Mouse (Mus musculus) liver, embryonic 14.5 days (tissue): Measurements from ENCODE around the gene Gas6. TPM values are rescaled to one million over a fixed set of nuclear protein-coding genes. Genes with fewer than 3 reads are reported as not detected.

Source experiments
- ATAC-seq: fragments of 200-750 bp; cut with Nextera tagmentation; 2 replicates; pipeline ENCODE4 v1.8.0; 2017; ENCODE audit warnings: moderate number of reproducible peaks, mild to moderate bottlenecking, moderate library complexity; ENCODE audit not compliant: insufficient read depth
- DNase-seq, 3 experiments: peaks; one replicate each; pipeline ENCODE4 v3.0.0-alpha.2; 2012 to 2013; ENCODE audit warnings: low read depth in 3 of 3, low spot score in 3 of 3
- H3K27ac ChIP-seq: fragments of 300-500 bp; sonication (generic); 2 replicates; pipeline ENCODE4 v1.5.1; 2014; ENCODE audit warnings: moderate library complexity, mild to moderate bottlenecking, control low read depth, inconsistent platforms
- H3K27me3 ChIP-seq: fragments of 300-500 bp; sonication (generic); 2 replicates; pipeline ENCODE4 v1.6.1; 2014; ENCODE audit warnings: mild to moderate bottlenecking, low read length, moderate library complexity; ENCODE audit not compliant: control insufficient read depth, insufficient read depth
- H3K36me3 ChIP-seq: fragments of 300-500 bp; sonication (generic); replicated peaks from 2 replicates; pipeline ENCODE4 v1.6.1; 2014; ENCODE audit warnings: low read depth; ENCODE audit not compliant: control insufficient read depth, insufficient read depth
- H3K4me1 ChIP-seq, 2 experiments: fragments of 200-500 bp in 1 of 2; fragments of 300-500 bp in 1 of 2; sonication (generic) in 1 of 2; replicated peaks; 2 replicates each; pipeline ENCODE4 v1.6.1; 2012 to 2014; ENCODE audit warnings: antibody characterized with exemption in 1 of 2, inconsistent platforms in 1 of 2, low read length in 1 of 2; ENCODE audit not compliant: control insufficient read depth in 2 of 2, insufficient read depth in 2 of 2
- H3K4me2 ChIP-seq: fragments of 300-500 bp; sonication (generic); 2 replicates; pipeline ENCODE4 v1.6.1; 2014; ENCODE audit warnings: low read depth, mild to moderate bottlenecking, control low read depth, moderate library complexity
- H3K4me3 ChIP-seq, 2 experiments: fragments of 200-500 bp in 1 of 2; fragments of 300-500 bp in 1 of 2; sonication (generic) in 1 of 2; 2 replicates each; pipeline ENCODE4 v1.5.1; 2012 to 2014; ENCODE audit warnings: low read depth in 2 of 2, low read length in 2 of 2, mild to moderate bottlenecking in 2 of 2, control low read depth in 1 of 2, inconsistent platforms in 1 of 2, moderate library complexity in 1 of 2; ENCODE audit not compliant: insufficient read depth in 1 of 2
- H3K9ac ChIP-seq: fragments of 300-500 bp; sonication (generic); replicated peaks from 2 replicates; pipeline ENCODE4 v1.6.1; 2014; ENCODE audit warnings: mild to moderate bottlenecking, control low read depth, moderate library complexity
- H3K9me3 ChIP-seq: fragments of 300-500 bp; sonication (generic); 2 replicates; pipeline ENCODE4 v1.6.1; 2016; ENCODE audit warnings: low read length, mixed read lengths; ENCODE audit not compliant: control insufficient read depth
- CTCF ChIP-seq: IDR thresholded peaks from 2 replicates; pipeline ENCODE4 v1.5.1; 2016; ENCODE audit warnings: antibody characterized with exemption, low read depth, control low read depth
- EP300 ChIP-seq: IDR thresholded peaks from 2 replicates; pipeline ENCODE4 v1.6.1; 2016; ENCODE audit warnings: antibody characterized with exemption, low read depth
- WGBS: fragments of 180-500 bp; shearing (Covaris S2); extraction: QIAGEN DNeasy Blood & Tissue Kit; methylation state at CpG from one replicate; pipeline ENCODE4 v1.1.7; 2014; ENCODE audit not compliant: insufficient replicate concordance; 5-methylcytosine and 5-hydroxymethylcytosine counted together
- polyA plus RNA-seq, 2 experiments: library from polyadenylated mRNA; depleted of rRNA in 1 of 2; stranded (reverse) in 1 of 2; unstranded in 1 of 2; fragments of >200 nt; fragmentation: Nextera tagmentation in 1 of 2; extraction: Ambion mirVana in 1 of 2; gene quantifications; 2 replicates each; pipeline versions ENCODE4 v1.2.1 to v1.2.3; 2012 to 2014

Gas6 gene
- polyA plus RNA-seq, 2 experiments: 2.2 to 2.7 TPM

GRCm38 (mm10) chr8:13430412-13430811 is 63.9 kb downstream of the Gas6 start:
- H3K9me3 ChIP-seq: no peaks in the 10 kb centered on the region
- H3K27ac ChIP-seq: no peak overlapping the region
- H3K4me3 ChIP-seq: no peak overlapping the region
- ATAC-seq (no peak), DNase-seq (no peak)
- H3K4me1 ChIP-seq: no peaks in the 10 kb centered on the region
- TF ChIP-seq CTCF (no peak), EP300 (no peak)
- no peak overlapping the region for H3K4me2 ChIP-seq
- peaks cover 6% of the 10 kb centered on the region for H3K27me3 ChIP-seq
- no peaks in the 10 kb centered on the region for H3K36me3 ChIP-seq
- 71% methylated on average over 7 of the region's 7 CpGs for WGBS
- no peak overlapping the region for H3K9ac ChIP-seq

DNA sequence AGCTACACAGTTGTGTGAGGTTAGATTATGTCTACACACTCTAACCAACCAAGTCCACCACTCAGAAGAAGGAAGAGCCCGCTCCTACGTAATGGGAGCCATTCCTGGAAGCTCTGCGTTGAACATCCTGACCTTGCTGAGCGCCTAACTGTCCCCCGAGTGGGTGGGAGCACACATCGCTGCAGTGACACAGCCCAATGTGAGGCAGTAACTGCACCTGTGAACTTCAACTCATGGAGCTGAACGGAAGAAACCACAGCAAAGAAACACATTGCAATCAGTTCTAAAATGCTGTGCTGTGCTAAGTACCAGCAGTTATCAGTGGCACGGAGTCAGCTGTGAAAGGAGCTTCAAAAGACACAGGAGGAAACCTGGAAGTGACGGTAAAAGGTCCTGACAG is 66.1 kb downstream of the Gas6 start:
- DNase-seq (no peak), ATAC-seq (no peak)
- H3K27me3 ChIP-seq: no peaks in the 10 kb centered on the region
- H3K9me3 ChIP-seq: no peaks in the 10 kb centered on the region
- WGBS: 57% methylated on average over 9 of the region's 9 CpGs
- no peak overlapping the region for H3K4me2 ChIP-seq
- no peak overlapping the region for H3K4me3 ChIP-seq
- no peak overlapping the region for H3K9ac ChIP-seq
- no peak for TF ChIP-seq CTCF
- no peak overlapping the region for H3K27ac ChIP-seq
- no peaks in the 10 kb centered on the region for H3K4me1 ChIP-seq
- no peaks in the 10 kb centered on the region for H3K36me3 ChIP-seq

DNA sequence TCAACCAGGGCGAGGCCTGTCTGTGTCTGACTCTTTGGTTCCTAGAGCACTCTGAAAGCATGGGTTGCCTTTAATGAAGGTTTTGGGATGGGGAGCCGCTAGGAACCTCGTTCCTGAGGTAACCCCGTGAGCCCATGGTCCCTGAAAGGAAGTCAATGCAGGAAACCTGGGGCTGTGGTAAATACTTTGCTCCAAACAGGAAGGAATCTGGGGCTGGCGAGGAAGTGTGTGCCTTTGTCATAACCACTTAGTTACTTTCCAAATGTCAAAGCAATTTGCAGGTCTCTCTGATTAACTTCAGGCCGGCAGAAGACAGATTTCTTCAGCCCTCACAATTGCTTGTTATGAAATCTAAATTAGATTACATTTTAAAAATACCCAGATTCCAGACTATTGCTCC is 66.9 kb downstream of the Gas6 start:
- Histone ChIP-seq H3K36me3 (no peaks in the 10 kb centered on the region), H3K27me3 (no peaks in the 10 kb centered on the region), H3K9me3 (no peaks in the 10 kb centered on the region), H3K4me2 (no peak overlapping the region), H3K27ac (no peak overlapping the region), H3K4me3 (no peak overlapping the region), H3K4me1 (no peaks in the 10 kb centered on the region), H3K9ac (no peak overlapping the region)
- 9% methylated on average over 6 of the region's 6 CpGs for WGBS
- no peak for ATAC-seq
- TF ChIP-seq CTCF: no peak
- no peak for TF ChIP-seq EP300
- no peak for DNase-seq

DNA sequence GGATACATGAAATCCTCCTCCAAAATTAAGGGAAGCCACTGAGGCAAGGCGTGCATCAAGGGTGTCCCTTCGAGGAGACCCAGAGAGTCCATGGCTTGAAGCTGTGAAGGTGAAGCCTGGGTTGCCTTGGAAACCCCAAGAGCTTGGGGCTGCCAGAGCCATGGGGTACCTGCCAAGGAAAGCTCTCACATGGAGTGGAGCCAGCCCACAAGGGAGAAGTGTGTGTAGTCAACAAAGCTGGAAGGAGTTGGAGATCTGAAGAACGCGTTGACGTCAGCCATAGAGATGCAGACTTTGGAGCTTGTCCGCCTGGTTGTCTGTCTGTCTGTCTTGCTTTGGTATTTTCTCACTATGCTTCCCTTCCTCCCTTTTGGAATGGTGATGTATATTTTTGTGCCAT is 73.3 kb downstream of the Gas6 start:
- no peaks in the 10 kb centered on the region for H3K4me1 ChIP-seq
- H3K27me3 ChIP-seq: no peaks in the 10 kb centered on the region
- ATAC-seq (no peak), DNase-seq (no peak)
- H3K9me3 ChIP-seq: no peaks in the 10 kb centered on the region
- no peak for TF ChIP-seq EP300
- TF ChIP-seq CTCF: no peak
- H3K36me3 ChIP-seq: no peaks in the 10 kb centered on the region
- no peak overlapping the region for H3K27ac ChIP-seq
- H3K9ac ChIP-seq: no peak overlapping the region
- H3K4me2 ChIP-seq: no peak overlapping the region
- H3K4me3 ChIP-seq: no peak overlapping the region
- 76% methylated on average over 6 of the region's 6 CpGs for WGBS

GRCm38 (mm10) chr8:13419111-13419639 is 75.1 kb downstream of the Gas6 start:
- Histone ChIP-seq H3K9me3 (no peaks in the 10 kb centered on the region), H3K4me3 (no peak overlapping the region), H3K27me3 (no peaks in the 10 kb centered on the region), H3K4me1 (no peaks in the 10 kb centered on the region), H3K36me3 (no peaks in the 10 kb centered on the region), H3K9ac (no peak overlapping the region), H3K27ac (no peak overlapping the region), H3K4me2 (no peak overlapping the region)
- ATAC-seq (no peak), DNase-seq (no peak)
- TF ChIP-seq EP300 (no peak), CTCF (no peak)
- WGBS: 40% methylated on average over 2 of the region's 2 CpGs
